Mouse (Mus musculus): ENCODE data around the gene Hipk4. TPM values are rescaled to one million over a fixed set of nuclear protein-coding genes. Genes with fewer than 3 reads are reported as not detected.

Hipk4 gene
- total and polyA plus RNA-seq, 2 experiments from 2014 or later: 0.73 to 1.6 TPM

DNA sequence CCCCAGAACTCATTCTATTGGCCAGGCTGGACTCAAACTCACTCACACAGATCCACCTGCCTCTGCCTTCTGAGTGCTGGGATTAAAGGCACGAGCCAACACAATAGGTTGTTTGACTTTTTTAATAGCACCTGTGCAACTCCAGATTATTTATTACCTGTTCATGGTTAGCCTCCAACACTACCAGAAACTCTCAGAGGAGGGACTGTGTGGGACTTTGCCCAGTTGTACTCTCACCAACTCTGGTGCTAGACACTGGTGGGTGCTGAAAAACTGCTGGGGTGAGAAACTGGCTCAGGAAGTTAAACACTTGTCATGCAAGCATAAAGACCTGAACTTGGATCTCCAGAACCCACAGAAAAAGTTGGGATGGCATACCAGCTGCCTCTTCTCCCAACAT lies 43.3 kb upstream of the Hipk4 start:
- WGBS: 86% methylated on average over 1 of the region's 1 CpGs
- no peak overlapping the region for H3K4me3 ChIP-seq (ENCODE audit: low read length)

DNA sequence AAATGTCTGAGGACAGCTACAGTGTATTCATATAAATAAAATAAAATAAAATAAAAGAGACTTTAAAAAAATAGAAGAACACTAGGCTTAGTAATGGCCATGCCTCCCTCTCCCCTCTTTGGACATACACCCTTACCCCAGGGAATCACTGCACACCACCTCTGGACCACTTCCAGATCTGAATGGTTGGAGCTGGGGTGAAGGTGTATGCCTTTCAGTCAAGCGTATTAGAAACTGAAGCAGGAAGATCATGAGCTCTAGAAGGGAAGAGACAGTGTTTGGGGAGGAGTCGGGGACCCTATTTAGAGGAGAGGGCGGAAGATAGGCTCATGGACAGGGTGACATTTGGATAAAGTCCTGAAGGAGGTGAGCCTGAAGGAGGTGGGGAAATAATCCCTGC lies 42.6 kb upstream of the Hipk4 start:
- WGBS: 67% methylated on average over 3 of the region's 3 CpGs
- no peak for ATAC-seq

More for the DNA sequence above, 43.3 kb upstream of the Hipk4 start:
- no peak for TF ChIP-seq CTCF (IDR thresholded peaks at IDR 0.05; ENCODE audit: low read depth)
- Histone ChIP-seq H3K27ac (no peak overlapping the region), H3K27me3 (ENCODE audit: insufficient read depth, low read length) (no peaks in the 10 kb centered on the region), H3K9ac (replicated peaks; ENCODE audit: low read length) (no peak overlapping the region), H3K9me3 (ENCODE audit: low read length) (no peaks in the 10 kb centered on the region), H3K4me1 (ENCODE audit: insufficient read depth, low read length) (no peaks in the 10 kb centered on the region; the same call in 1 of the 2 replicates), H3K4me2 (ENCODE audit: low read depth, low read length) (no peak overlapping the region), H3K36me3 (ENCODE audit: insufficient read depth, low read length) (peaks cover 7% of the 10 kb centered on the region; the same call in 1 of the 2 replicates)
- DNase-seq (ENCODE audit: low spot score) (no peak), ATAC-seq (no peak)

DNA sequence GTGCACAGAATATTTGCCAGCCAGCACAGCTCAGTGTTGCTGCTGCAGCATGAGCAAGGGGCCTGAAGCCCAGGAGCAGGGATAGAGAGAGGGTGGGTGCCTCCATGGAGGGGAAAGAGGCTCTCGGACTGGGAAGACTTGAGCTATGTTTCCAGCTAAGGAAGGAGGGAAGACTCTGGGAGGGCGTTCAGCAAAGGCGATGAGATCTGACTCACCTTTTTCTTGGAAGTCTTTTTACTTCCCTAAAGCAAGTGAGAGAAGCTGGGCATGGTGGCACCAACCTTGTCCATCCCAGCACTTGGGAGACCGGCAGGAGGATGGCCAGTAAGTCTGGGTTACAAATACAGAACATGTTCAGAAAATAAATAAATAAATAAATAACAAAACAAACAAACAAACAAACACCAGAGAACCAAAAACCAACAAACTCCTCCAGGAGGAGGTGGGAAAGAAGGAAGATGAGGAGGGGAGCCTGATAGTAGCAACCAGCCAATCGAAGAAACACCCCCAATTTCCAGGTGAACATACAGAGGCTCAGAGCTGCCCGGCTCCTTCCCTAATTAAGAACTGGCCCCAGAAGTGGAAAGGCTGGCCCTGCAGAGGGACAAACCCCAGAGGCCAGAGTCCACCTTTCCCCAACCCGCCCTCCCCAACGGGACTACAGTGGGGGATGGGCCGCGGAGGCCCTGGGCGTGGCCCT lies 42.0 kb upstream of the Hipk4 start:
- Histone ChIP-seq H3K27me3 (ENCODE audit: insufficient read depth, low read length) (no peaks in the 10 kb centered on the region), H3K9ac (replicated peaks; ENCODE audit: low read length) (peak overlapping the region; percentile 54), H3K4me1 (ENCODE audit: insufficient read depth, low read length) (no peaks in the 10 kb centered on the region; the same call in 1 of the 2 replicates), H3K27ac (peak overlapping the region; percentile 54), H3K36me3 (ENCODE audit: insufficient read depth, low read length) (peaks cover 7% of the 10 kb centered on the region; the same call in 1 of the 2 replicates), H3K4me2 (ENCODE audit: low read depth, low read length) (peak overlapping the region; percentile 62), H3K4me3 (ENCODE audit: low read length) (peak overlapping the region; percentile 35), H3K9me3 (ENCODE audit: low read length) (no peaks in the 10 kb centered on the region)
- 14% methylated on average over 11 of the region's 11 CpGs for WGBS
- TF ChIP-seq CTCF (IDR thresholded peaks at IDR 0.05; ENCODE audit: low read depth): no peak
- no peak for ATAC-seq
- no peak for DNase-seq (ENCODE audit: low spot score)

More for the DNA sequence above, 42.6 kb upstream of the Hipk4 start:
- no peak for DNase-seq (ENCODE audit: low spot score)
- peaks cover 7% of the 10 kb centered on the region; the same call in 1 of the 2 replicates for H3K36me3 ChIP-seq (ENCODE audit: insufficient read depth, low read length)
- no peak overlapping the region for H3K9ac ChIP-seq (replicated peaks; ENCODE audit: low read length)
- H3K9me3 ChIP-seq (ENCODE audit: low read length): no peaks in the 10 kb centered on the region
- no peaks in the 10 kb centered on the region for H3K27me3 ChIP-seq (ENCODE audit: insufficient read depth, low read length)
- H3K27ac ChIP-seq: peak overlapping the region; percentile 26; the same call in 1 of the 2 replicates
- H3K4me1 ChIP-seq (ENCODE audit: insufficient read depth, low read length): no peaks in the 10 kb centered on the region; the same call in 1 of the 2 replicates
- no peak overlapping the region for H3K4me3 ChIP-seq (ENCODE audit: low read length)
- TF ChIP-seq CTCF (IDR thresholded peaks at IDR 0.05; ENCODE audit: low read depth): no peak
- H3K4me2 ChIP-seq (ENCODE audit: low read depth, low read length): peak overlapping the region; percentile 62; the same call in 1 of the 2 replicates

DNA sequence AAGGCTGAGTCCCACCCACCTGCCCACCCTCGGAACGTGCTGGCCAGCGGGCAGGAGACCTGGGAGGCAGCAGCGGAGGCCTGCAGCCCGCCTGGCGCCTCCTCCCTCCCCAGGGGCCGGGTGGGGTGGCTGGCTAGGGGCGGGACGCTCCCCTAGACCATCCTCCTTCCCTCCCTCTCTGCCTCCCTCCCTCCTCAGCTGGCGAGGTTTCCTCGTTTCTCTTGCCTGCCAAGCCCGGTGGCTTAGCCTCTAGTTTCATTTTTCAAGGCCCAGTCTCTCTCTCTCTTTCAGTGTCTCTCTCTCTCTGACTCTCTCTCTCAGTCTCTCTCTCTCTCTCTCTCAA lies 41.5 kb upstream of the Hipk4 start:
- H3K36me3 ChIP-seq (ENCODE audit: insufficient read depth, low read length): peaks cover 3% of the 10 kb centered on the region; the same call in 1 of the 2 replicates
- peak overlapping the region; percentile 54 for H3K9ac ChIP-seq (replicated peaks; ENCODE audit: low read length)
- peak; percentile 82 for ATAC-seq
- no peaks in the 10 kb centered on the region; the same call in 1 of the 2 replicates for H3K4me1 ChIP-seq (ENCODE audit: insufficient read depth, low read length)
- no peaks in the 10 kb centered on the region for H3K27me3 ChIP-seq (ENCODE audit: insufficient read depth, low read length)
- peak overlapping the region; percentile 35 for H3K4me3 ChIP-seq (ENCODE audit: low read length)
- no peaks in the 10 kb centered on the region for H3K9me3 ChIP-seq (ENCODE audit: low read length)
- DNase-seq (ENCODE audit: low spot score): peak; percentile 75
- H3K27ac ChIP-seq: peak overlapping the region; percentile 54
- H3K4me2 ChIP-seq (ENCODE audit: low read depth, low read length): peak overlapping the region; percentile 62
- TF ChIP-seq CTCF (IDR thresholded peaks at IDR 0.05; ENCODE audit: low read depth): no peak
- WGBS: 2% methylated on average over 8 of the region's 12 CpGs

DNA sequence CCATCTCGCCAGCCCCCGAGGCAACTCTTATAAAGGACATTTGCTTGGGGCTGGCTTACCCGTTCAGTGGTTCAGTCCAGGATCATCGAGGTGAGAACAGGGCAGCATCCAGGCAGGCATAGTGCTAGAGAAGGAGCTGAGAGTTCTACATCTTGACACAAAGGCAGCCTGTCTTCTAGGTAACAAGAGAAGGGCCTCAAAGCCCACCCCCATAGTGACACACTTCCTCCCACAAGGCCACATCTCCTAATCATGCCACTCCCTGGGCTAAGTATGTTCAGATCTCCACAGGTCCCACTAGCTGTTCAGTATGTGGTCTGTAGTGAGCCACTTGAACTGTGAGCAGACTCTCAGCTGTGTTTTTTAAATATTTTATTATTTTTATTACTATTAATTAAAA lies 39.2 kb upstream of the Hipk4 start:
- no peaks in the 10 kb centered on the region for H3K27me3 ChIP-seq (ENCODE audit: insufficient read depth, low read length)
- no peak overlapping the region for H3K4me2 ChIP-seq (ENCODE audit: low read depth, low read length)
- ATAC-seq: no peak
- TF ChIP-seq CTCF (IDR thresholded peaks at IDR 0.05; ENCODE audit: low read depth): no peak
- H3K27ac ChIP-seq: no peak overlapping the region
- 83% methylated on average over 4 of the region's 4 CpGs for WGBS
- H3K36me3 ChIP-seq (ENCODE audit: insufficient read depth, low read length): no peaks in the 10 kb centered on the region
- no peaks in the 10 kb centered on the region; the same call in 1 of the 2 replicates for H3K4me1 ChIP-seq (ENCODE audit: insufficient read depth, low read length)
- H3K4me3 ChIP-seq (ENCODE audit: low read length): no peak overlapping the region
- no peak overlapping the region for H3K9ac ChIP-seq (replicated peaks; ENCODE audit: low read length)
- H3K9me3 ChIP-seq (ENCODE audit: low read length): no peaks in the 10 kb centered on the region
- no peak for DNase-seq (ENCODE audit: low spot score)

DNA sequence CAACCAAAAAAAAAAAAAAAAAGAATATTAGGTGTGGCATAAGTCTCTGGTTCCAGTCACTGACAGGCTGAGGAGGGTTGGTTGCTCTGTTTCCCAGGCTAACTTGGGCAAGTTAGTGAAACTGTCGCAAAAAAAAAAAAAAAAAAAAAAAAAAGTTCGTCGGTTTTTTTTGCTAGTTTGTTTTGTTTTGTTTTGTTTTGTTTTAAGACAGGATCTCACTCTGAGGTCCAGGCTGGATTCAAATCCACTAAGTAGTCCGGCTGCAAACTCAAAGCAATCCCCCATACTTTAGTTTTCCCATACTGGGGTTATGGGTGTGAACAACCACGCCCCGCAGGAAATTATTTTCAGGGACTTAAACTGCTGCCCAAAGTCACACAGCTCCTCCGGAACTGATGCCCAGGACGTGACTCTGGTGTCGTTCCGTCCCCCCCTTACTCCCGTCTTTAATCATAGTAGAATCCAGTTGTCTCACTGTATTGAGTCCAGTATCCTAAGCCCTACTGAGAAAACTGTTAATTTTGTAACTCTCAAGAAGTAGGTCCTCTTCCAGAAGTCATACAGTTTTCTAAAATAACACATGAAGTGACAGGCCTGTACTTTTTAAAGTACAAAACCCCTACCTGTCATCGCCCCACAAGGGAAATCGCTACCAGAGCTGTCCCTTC lies 36.8 kb upstream of the Hipk4 start:
- DNase-seq (ENCODE audit: low spot score): no peak
- Histone ChIP-seq H3K36me3 (ENCODE audit: insufficient read depth, low read length) (no peaks in the 10 kb centered on the region), H3K27me3 (ENCODE audit: insufficient read depth, low read length) (no peaks in the 10 kb centered on the region), H3K27ac (no peak overlapping the region), H3K9ac (replicated peaks; ENCODE audit: low read length) (0 out of 2 replicates have a peak overlapping the region, but pooled peaks have one; percentile 89), H3K4me2 (ENCODE audit: low read depth, low read length) (peak overlapping the region; percentile 55), H3K4me1 (ENCODE audit: insufficient read depth, low read length) (no peaks in the 10 kb centered on the region; the same call in 1 of the 2 replicates), H3K4me3 (ENCODE audit: low read length) (peak overlapping the region; percentile 78), H3K9me3 (ENCODE audit: low read length) (no peaks in the 10 kb centered on the region)
- no peak for TF ChIP-seq CTCF (IDR thresholded peaks at IDR 0.05; ENCODE audit: low read depth)
- WGBS: 5% methylated on average over 13 of the region's 13 CpGs
- ATAC-seq: peak; percentile 9
